Mouse (Mus musculus): ENCODE measurements around the gene Ces4a.
"Not testable (repeated sequence)": the region's sequence is repeated elsewhere in the genome, so short reads cannot be mapped to it uniquely, and the experiment has no call there.

Ces4a gene

GRCm38 (mm10) chr8:105131509-105131908 is at the start of gene Ces4a:
Gene Ces4a (plus strand): TSS chr8:105131800.
- no peak for DNase-seq (ENCODE audit: low read depth)

GRCm38 (mm10) chr8:105083449-105084050 is 48.0 kb upstream of the Ces4a start, which contains the start of gene Ces3b:
Gene Ces3b (plus strand): TSS chr8:105083753.
- no peak for DNase-seq (ENCODE audit: low read depth)

- not testable (repeated sequence) for DNase-seq (ENCODE audit: low read depth)
Measured at GRCm38 (mm10) chr8:105088166-105088565, 43.4 kb upstream of the Ces4a start.

- no peak for DNase-seq (ENCODE audit: low read depth)
Measured at GRCm38 (mm10) chr8:105088581-105088980, 43.0 kb upstream of the Ces4a start.

- DNase-seq (ENCODE audit: low read depth) = no peak
Measured at GRCm38 (mm10) chr8:105093992-105094391, 37.6 kb upstream of the Ces4a start.

GRCm38 (mm10) chr8:105102101-105102785 is 29.4 kb upstream of the Ces4a start:
- not testable (repeated sequence) for DNase-seq (ENCODE audit: low read depth)

- DNase-seq (ENCODE audit: low read depth) = not testable (repeated sequence)
Measured at GRCm38 (mm10) chr8:105103701-105104100, 27.9 kb upstream of the Ces4a start.

- DNase-seq (ENCODE audit: low read depth) = no peak
Measured at GRCm38 (mm10) chr8:105104220-105104619, 27.4 kb upstream of the Ces4a start.

GRCm38 (mm10) chr8:105129864-105130263 is 1.7 kb upstream of the Ces4a start:
- DNase-seq (ENCODE audit: low read depth) = no peak

- DNase-seq (ENCODE audit: low read depth) = peak; percentile 65
Measured at GRCm38 (mm10) chr8:105138423-105138822, 6.8 kb downstream of the Ces4a start.

GRCm38 (mm10) chr8:105142395-105142794 is 10.8 kb downstream of the Ces4a start:
- DNase-seq (ENCODE audit: low read depth) = no peak

- no peak for DNase-seq (ENCODE audit: low read depth)
Measured at GRCm38 (mm10) chr8:105151654-105152053, 20.1 kb downstream of the Ces4a start.

GRCm38 (mm10) chr8:105152623-105153398 is 21.2 kb downstream of the Ces4a start:
- no peak for DNase-seq (ENCODE audit: low read depth)

- DNase-seq (ENCODE audit: low read depth) = no peak
Measured at GRCm38 (mm10) chr8:105154316-105154715, 22.7 kb downstream of the Ces4a start.

- no peak for DNase-seq (ENCODE audit: low read depth)
Measured at GRCm38 (mm10) chr8:105155091-105155745, 23.6 kb downstream of the Ces4a start.

GRCm38 (mm10) chr8:105157555-105157954 is 26.0 kb downstream of the Ces4a start:
- DNase-seq (ENCODE audit: low read depth) = peak; percentile 72

- DNase-seq (ENCODE audit: low read depth) = peak; percentile 36
Measured at GRCm38 (mm10) chr8:105158084-105158483, 26.5 kb downstream of the Ces4a start.

GRCm38 (mm10) chr8:105161121-105161652 is 29.6 kb downstream of the Ces4a start:
- DNase-seq (ENCODE audit: low read depth) = no peak

GRCm38 (mm10) chr8:105164272-105164902 is 32.8 kb downstream of the Ces4a start:
- no peak for DNase-seq (ENCODE audit: low read depth)

GRCm38 (mm10) chr8:105165191-105165590 is 33.6 kb downstream of the Ces4a start:
- DNase-seq (ENCODE audit: low read depth) = no peak

- DNase-seq (ENCODE audit: low read depth) = no peak
Measured at GRCm38 (mm10) chr8:105167116-105167515, 35.5 kb downstream of the Ces4a start.

- DNase-seq (ENCODE audit: low read depth) = no peak
Measured at GRCm38 (mm10) chr8:105169582-105169981, 38.0 kb downstream of the Ces4a start.
